Mouse (Mus musculus) midbrain, embryonic 11.5 days (tissue): ENCODE measurements around the gene Prph. TPM values are rescaled to one million over a fixed set of nuclear protein-coding genes. Genes with fewer than 3 reads are reported as not detected.

Experiments
- ATAC-seq: fragments of 200-750 bp; cut with Nextera tagmentation; 2 replicates; pipeline ENCODE4 v1.8.0; 2017; ENCODE audit warnings: moderate TSS enrichment, moderate library complexity; ENCODE audit not compliant: low FRiP score
- DNase-seq: peaks from one replicate; pipeline ENCODE4 v3.0.0; 2015; ENCODE audit warnings: low spot score; ENCODE audit errors: missing footprints
- H3K27ac ChIP-seq: fragments of 300-500 bp; sonication (generic); 2 replicates; pipeline ENCODE4 v1.5.1; 2014; ENCODE audit warnings: low read depth, low read length
- H3K27me3 ChIP-seq: fragments of 300-500 bp; sonication (generic); 2 replicates; pipeline ENCODE4 v1.6.1; 2014; ENCODE audit warnings: mild to moderate bottlenecking, low read length, moderate library complexity, mixed read lengths; ENCODE audit not compliant: control insufficient read depth, insufficient read depth
- H3K36me3 ChIP-seq: fragments of 300-500 bp; sonication (generic); 2 replicates; pipeline ENCODE4 v1.6.1; 2014; ENCODE audit warnings: mild to moderate bottlenecking, low read length, moderate library complexity, mixed read lengths; ENCODE audit not compliant: control insufficient read depth, insufficient read depth
- H3K4me1 ChIP-seq: fragments of 300-500 bp; sonication (generic); 2 replicates; pipeline ENCODE4 v1.6.1; 2014; ENCODE audit warnings: low read length; ENCODE audit not compliant: control insufficient read depth, insufficient read depth
- H3K4me2 ChIP-seq: fragments of 300-500 bp; sonication (generic); 2 replicates; pipeline ENCODE4 v1.6.1; 2014; ENCODE audit warnings: mild to moderate bottlenecking, moderate library complexity
- H3K4me3 ChIP-seq: fragments of 300-500 bp; sonication (generic); 2 replicates; pipeline ENCODE4 v1.5.1; 2014; ENCODE audit warnings: low read depth, low read length
- H3K9ac ChIP-seq: fragments of 300-500 bp; sonication (generic); 2 replicates; pipeline ENCODE4 v1.6.1; 2014; ENCODE audit warnings: low read length
- H3K9me3 ChIP-seq: fragments of 300-500 bp; sonication (generic); 2 replicates; pipeline ENCODE4 v1.6.1; 2016; ENCODE audit warnings: low read length; ENCODE audit not compliant: control insufficient read depth
- WGBS: fragments of 180-500 bp; shearing (Covaris S2); extraction: QIAGEN DNeasy Blood & Tissue Kit; methylation state at CpG from one replicate; pipeline ENCODE4 v1.1.7; 2014; 5-methylcytosine and 5-hydroxymethylcytosine counted together
- polyA plus RNA-seq: library from polyadenylated mRNA; unstranded; fragments of >200 nt; fragmentation: Nextera tagmentation; extraction: Ambion mirVana; gene quantifications from 2 replicates; pipeline ENCODE4 v1.2.1, GENCODE M21; 2014

The Prph gene
- polyA plus RNA-seq, 1 experiment from 2014 or later = 3.6 TPM

DNA sequence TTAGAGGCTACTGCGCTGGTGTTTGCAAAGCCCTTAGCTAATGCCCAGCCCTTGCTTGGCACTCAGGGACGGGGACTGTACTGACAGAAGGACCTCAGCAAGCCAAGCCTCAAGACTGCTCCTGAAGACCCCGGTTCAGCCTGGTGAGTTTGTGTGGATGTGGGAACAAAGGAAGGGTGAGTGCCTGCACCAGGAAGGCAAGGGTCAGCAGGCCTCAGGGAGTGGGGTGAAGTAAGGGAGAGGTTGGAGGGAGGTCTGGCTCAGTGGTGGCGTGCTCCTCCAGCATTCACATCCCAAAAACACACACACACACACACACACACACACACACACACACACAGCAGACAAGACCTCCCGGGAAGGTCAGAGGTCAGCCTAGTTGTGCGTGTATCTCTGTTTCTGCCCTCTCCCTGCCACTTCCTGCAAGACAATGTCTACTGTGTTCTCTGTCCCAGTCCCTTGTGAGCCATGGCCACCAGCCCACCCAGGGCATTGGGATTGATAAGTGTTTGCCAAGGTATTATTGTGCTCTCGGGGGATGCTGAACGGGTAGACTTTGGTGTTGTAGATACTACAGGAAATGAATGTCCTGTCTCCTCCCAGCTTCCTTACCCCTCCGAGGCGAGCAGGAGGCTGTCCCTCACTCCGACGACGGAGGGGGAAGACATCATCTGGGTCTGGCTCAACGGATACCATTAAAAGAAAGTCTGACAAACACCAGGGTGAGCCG is 23.4 kb downstream of the Prph start:
- H3K4me2 ChIP-seq = no peak overlapping the region
- ATAC-seq (no peak), DNase-seq (no peak)
- H3K9me3 ChIP-seq = no peaks in the 10 kb centered on the region
- no peak overlapping the region for H3K4me3 ChIP-seq
- peaks cover 13% of the 10 kb centered on the region for H3K4me1 ChIP-seq
- no peak overlapping the region for H3K9ac ChIP-seq
- peaks cover 16% of the 10 kb centered on the region for H3K36me3 ChIP-seq
- no peaks in the 10 kb centered on the region for H3K27me3 ChIP-seq
- no peak overlapping the region for H3K27ac ChIP-seq
- 84% methylated on average over 15 of the region's 15 CpGs for WGBS

GRCm38 (mm10) chr15:99079804-99080203 is 24.8 kb downstream of the Prph start:
- 80% methylated on average over 3 of the region's 3 CpGs for WGBS
- ATAC-seq = no peak
- DNase-seq = no peak
- Histone ChIP-seq H3K4me2 (no peak overlapping the region), H3K9me3 (no peaks in the 10 kb centered on the region), H3K4me1 (peaks cover 8% of the 10 kb centered on the region), H3K9ac (no peak overlapping the region), H3K36me3 (peaks cover 16% of the 10 kb centered on the region), H3K4me3 (no peak overlapping the region), H3K27me3 (peaks cover 5% of the 10 kb centered on the region), H3K27ac (no peak overlapping the region)

DNA sequence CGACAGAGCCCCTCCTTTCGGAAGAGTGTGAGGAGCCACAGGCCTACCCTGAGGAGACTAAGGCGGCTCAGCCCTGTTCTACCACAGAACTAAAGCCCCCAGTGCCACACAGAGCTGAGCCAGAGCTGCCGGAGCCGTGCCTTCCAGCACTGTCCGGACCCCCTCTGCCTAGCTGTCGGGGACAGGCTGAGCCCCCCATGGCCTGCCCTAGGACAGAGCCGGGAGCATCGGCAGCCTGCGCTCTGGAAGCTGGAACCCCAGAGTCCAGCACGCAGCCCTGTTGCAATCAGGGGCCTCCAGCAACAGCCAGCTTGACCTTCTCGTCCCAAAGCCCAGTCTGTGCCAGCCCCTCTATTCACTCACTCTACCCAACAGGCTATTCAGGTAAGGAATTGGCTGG is 27.3 kb downstream of the Prph start:
- ATAC-seq = no peak
- no peak overlapping the region for H3K27ac ChIP-seq
- peaks cover 16% of the 10 kb centered on the region for H3K36me3 ChIP-seq
- H3K27me3 ChIP-seq = peaks cover 26% of the 10 kb centered on the region
- H3K4me2 ChIP-seq = no peak overlapping the region
- DNase-seq = no peak
- no peaks in the 10 kb centered on the region for H3K9me3 ChIP-seq
- H3K9ac ChIP-seq = no peak overlapping the region
- no peak overlapping the region for H3K4me3 ChIP-seq
- 92% methylated on average over 12 of the region's 12 CpGs for WGBS
- no peaks in the 10 kb centered on the region for H3K4me1 ChIP-seq

- no peak for ATAC-seq
- Histone ChIP-seq H3K4me1 (no peaks in the 10 kb centered on the region), H3K27me3 (peaks cover 31% of the 10 kb centered on the region), H3K27ac (no peak overlapping the region), H3K9me3 (no peaks in the 10 kb centered on the region), H3K4me3 (no peak overlapping the region), H3K4me2 (no peak overlapping the region), H3K9ac (no peak overlapping the region), H3K36me3 (peaks cover 16% of the 10 kb centered on the region)
- DNase-seq = no peak
- WGBS = 89% methylated on average over 16 of the region's 16 CpGs
Observed at GRCm38 (mm10) chr15:99082840-99083239, 27.9 kb downstream of the Prph start.

GRCm38 (mm10) chr15:99083258-99083657 is 28.3 kb downstream of the Prph start:
- ATAC-seq (no peak), DNase-seq (peak; percentile 93)
- H3K4me1 ChIP-seq = no peaks in the 10 kb centered on the region
- H3K4me3 ChIP-seq = no peak overlapping the region
- no peak overlapping the region for H3K4me2 ChIP-seq
- H3K36me3 ChIP-seq = peaks cover 12% of the 10 kb centered on the region
- no peak overlapping the region for H3K27ac ChIP-seq
- peaks cover 36% of the 10 kb centered on the region for H3K27me3 ChIP-seq
- no peak overlapping the region for H3K9ac ChIP-seq
- WGBS = 70% methylated on average over 9 of the region's 9 CpGs
- H3K9me3 ChIP-seq = no peaks in the 10 kb centered on the region

GRCm38 (mm10) chr15:99083867-99084557 is 29.0 kb downstream of the Prph start:
- Histone ChIP-seq H3K27ac (no peak overlapping the region), H3K9ac (no peak overlapping the region), H3K27me3 (peaks cover 43% of the 10 kb centered on the region), H3K9me3 (no peaks in the 10 kb centered on the region), H3K4me2 (no peak overlapping the region), H3K4me1 (peaks cover 4% of the 10 kb centered on the region; the same call in 1 of the 2 replicates), H3K36me3 (peaks cover 8% of the 10 kb centered on the region), H3K4me3 (no peak overlapping the region)
- ATAC-seq = no peak
- no peak for DNase-seq
- 5% methylated on average over 11 of the region's 11 CpGs for WGBS

DNA sequence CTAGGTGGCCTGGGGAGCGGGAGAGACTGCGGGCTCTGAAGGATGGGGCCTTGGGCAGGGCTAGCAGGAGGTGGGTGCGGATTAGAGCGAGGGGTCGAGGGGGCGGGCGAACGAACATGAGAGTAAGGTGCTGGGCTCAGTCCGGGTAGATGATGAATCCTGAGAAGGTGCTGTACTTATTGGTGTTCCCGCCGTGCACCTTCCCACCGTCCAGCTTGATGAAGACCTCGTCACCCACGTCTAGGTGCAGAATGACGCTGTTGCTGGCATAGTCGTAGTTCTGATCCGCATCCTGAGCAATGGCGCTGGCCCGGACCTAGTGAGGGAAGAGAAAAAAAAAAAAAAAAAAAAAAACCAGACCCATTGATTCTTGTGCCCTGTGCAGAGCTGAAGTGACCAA is 29.6 kb downstream of the Prph start:
- H3K4me3 ChIP-seq = no peak overlapping the region
- no peak overlapping the region for H3K9ac ChIP-seq
- peaks cover 8% of the 10 kb centered on the region for H3K36me3 ChIP-seq
- H3K4me2 ChIP-seq = no peak overlapping the region
- DNase-seq (peak; percentile 88), ATAC-seq (no peak)
- H3K27ac ChIP-seq = no peak overlapping the region
- peaks cover 49% of the 10 kb centered on the region for H3K27me3 ChIP-seq
- no peaks in the 10 kb centered on the region for H3K9me3 ChIP-seq
- WGBS = 7% methylated on average over 19 of the region's 19 CpGs
- peaks cover 4% of the 10 kb centered on the region; the same call in 1 of the 2 replicates for H3K4me1 ChIP-seq

DNA sequence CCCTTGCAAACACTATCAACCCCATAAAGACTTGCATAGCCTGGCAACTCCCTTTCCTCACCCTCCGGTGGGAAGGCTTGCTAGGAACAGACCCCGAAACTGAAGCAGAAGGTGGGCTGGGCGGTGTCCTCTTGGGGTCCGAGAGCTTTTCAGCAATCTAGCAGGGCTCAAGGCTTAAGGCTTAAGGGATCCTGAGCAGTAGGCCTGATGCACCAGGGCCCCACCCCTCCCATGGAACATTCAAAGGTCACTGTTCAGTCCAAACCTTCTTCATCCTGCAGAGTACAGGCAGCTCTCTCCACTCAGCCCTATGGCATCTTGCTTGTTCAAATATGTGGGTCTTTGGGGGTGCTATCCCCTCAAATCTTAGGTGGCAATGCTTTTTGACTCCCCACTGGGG is 31.0 kb downstream of the Prph start:
- peaks cover 8% of the 10 kb centered on the region; the same call in 1 of the 2 replicates for H3K4me1 ChIP-seq
- H3K9me3 ChIP-seq = no peaks in the 10 kb centered on the region
- no peak overlapping the region for H3K4me3 ChIP-seq
- peaks cover 8% of the 10 kb centered on the region for H3K36me3 ChIP-seq
- ATAC-seq = no peak
- H3K27me3 ChIP-seq = peaks cover 60% of the 10 kb centered on the region
- 55% methylated on average over 4 of the region's 4 CpGs for WGBS
- H3K9ac ChIP-seq = no peak overlapping the region
- H3K4me2 ChIP-seq = no peak overlapping the region
- DNase-seq = peak; percentile 83
- H3K27ac ChIP-seq = no peak overlapping the region
